Mouse (Mus musculus) cortical plate, adult 2 months (tissue): ENCODE measurements around the gene Prickle2.

Experiments used
- CTCF ChIP-seq: fragments of 200-500 bp; IDR thresholded peaks from 2 replicates; pipeline ENCODE4 v1.5.1; 2011; ENCODE audit warnings: mild to moderate bottlenecking, control low read depth, low read length; ENCODE audit not compliant: insufficient read depth; ENCODE audit errors: extremely low read depth
- POLR2A ChIP-seq: fragments of 200-500 bp; IDR thresholded peaks from 2 replicates; pipeline ENCODE4 v1.6.1; 2011; ENCODE audit warnings: mild to moderate bottlenecking, low read length, control low read depth; ENCODE audit not compliant: insufficient read depth; ENCODE audit errors: extremely low read depth

GRCm38 (mm10) chr6:92370896-92371295, 335.1 kb downstream of the Prickle2 start:
- TF ChIP-seq POLR2A = no peak
- no peak for TF ChIP-seq CTCF
